Mouse (Mus musculus) ES-E14 (cell line): ENCODE measurements around the gene Mbd5. TPM values are rescaled to one million over a fixed set of nuclear protein-coding genes. Genes with fewer than 3 reads are reported as not detected.

Source experiments
- DNase-seq: peaks from one replicate; pipeline ENCODE4 v3.0.0-alpha.2; 2013; ENCODE audit warnings: low read depth, low spot score
- H3K27ac ChIP-seq: 2 replicates; pipeline ENCODE4 v1.5.1; 2012; ENCODE audit warnings: low read depth, mild to moderate bottlenecking, low read length, moderate library complexity, mixed read lengths; ENCODE audit not compliant: poor library complexity, insufficient read depth, severe bottlenecking
- H3K36me3 ChIP-seq: 2 replicates; pipeline ENCODE4 v1.6.1; 2012; ENCODE audit warnings: mild to moderate bottlenecking, low read length, moderate library complexity, mixed read lengths; ENCODE audit not compliant: control insufficient read depth, poor library complexity, insufficient read depth, severe bottlenecking
- H3K4me1 ChIP-seq, 2 experiments: fragments of 150-350 bp in 1 of 2; sonication (generic) in 1 of 2; 2 replicates each; pipeline ENCODE4 v1.6.1; 2012; ENCODE audit warnings: low read length in 2 of 2, mild to moderate bottlenecking in 1 of 2, mixed read lengths in 1 of 2; ENCODE audit not compliant: control insufficient read depth in 2 of 2, insufficient read depth in 2 of 2, poor library complexity in 1 of 2
- H3K4me3 ChIP-seq, 2 experiments: fragments of 150-350 bp in 1 of 2; sonication (generic) in 1 of 2; 2 replicates each; pipeline ENCODE4 v1.5.1; 2012; ENCODE audit warnings: low read length in 2 of 2, low read depth in 1 of 2, mild to moderate bottlenecking in 1 of 2, mixed read lengths in 1 of 2; ENCODE audit not compliant: insufficient read depth in 1 of 2, poor library complexity in 1 of 2, severe bottlenecking in 1 of 2
- H3K9ac ChIP-seq: 2 replicates; pipeline ENCODE4 v1.6.1; 2012; ENCODE audit warnings: low read depth, mild to moderate bottlenecking, low read length, mixed read lengths; ENCODE audit not compliant: poor library complexity, insufficient read depth, severe bottlenecking
- H3K9me3 ChIP-seq: fragments of 150-350 bp; sonication (generic); 2 replicates; pipeline ENCODE4 v1.6.1; 2012; ENCODE audit warnings: low read depth, mild to moderate bottlenecking, low read length; ENCODE audit not compliant: control insufficient read depth, insufficient read depth
- CHD2 ChIP-seq: IDR thresholded peaks from 2 replicates; pipeline ENCODE4 v1.6.1; 2014; ENCODE audit warnings: mild to moderate bottlenecking, low read depth, low read length, inconsistent platforms
- HCFC1 ChIP-seq: IDR thresholded peaks from 2 replicates; pipeline ENCODE4 v1.6.1; 2012; ENCODE audit warnings: low read length, inconsistent platforms, borderline replicate concordance; ENCODE audit not compliant: insufficient read depth
- MAFK ChIP-seq: IDR thresholded peaks from 2 replicates; pipeline ENCODE4 v1.6.1; 2014; ENCODE audit warnings: mild to moderate bottlenecking, low read depth, low read length, inconsistent platforms; ENCODE audit not compliant: insufficient read depth
- ZC3H11A ChIP-seq: IDR thresholded peaks from 2 replicates; pipeline ENCODE4 v1.6.1; 2012; ENCODE audit warnings: low read depth, mild to moderate bottlenecking, inconsistent platforms, low read length, borderline replicate concordance
- ZNF384 ChIP-seq: IDR thresholded peaks from 2 replicates; pipeline ENCODE4 v1.6.1; 2012; ENCODE audit warnings: low read depth, low read length, inconsistent platforms
- in situ Hi-C, 2 experiments: fragments of 600-800 bp; cut with MboI; formaldehyde crosslinking; loops; one replicate each; pipeline ENCODE4 v1.15.1; 2025; ENCODE audit warnings: low sequenced_read_pairs in 2 of 2, inconsistent platforms in 1 of 2; ENCODE audit not compliant: unreplicated experiment in 2 of 2
- total RNA-seq: library from RNA; depleted of rRNA; stranded (reverse); fragments of 300-350 nt; gene quantifications from 2 replicates; pipeline ENCODE4 v1.2.3, GENCODE M21; 2012

Mbd5 gene
- total RNA-seq, 1 experiment, result 12.3 TPM

GRCm38 (mm10) chr2:48935058-48935457 lies 14.2 kb upstream of the Mbd5 start:
- H3K9ac ChIP-seq, result no peak overlapping the region
- no peak for DNase-seq
- no peak overlapping the region for H3K4me3 ChIP-seq
- no peaks in the 10 kb centered on the region for H3K4me1 ChIP-seq
- H3K36me3 ChIP-seq, result peaks cover 3% of the 10 kb centered on the region; the same call in 1 of the 2 replicates
- no peak overlapping the region for H3K27ac ChIP-seq
- no peak for TF ChIP-seq ZC3H11A
- no peak for TF ChIP-seq ZNF384
- TF ChIP-seq MAFK, result no peak
- TF ChIP-seq HCFC1, result no peak
- TF ChIP-seq CHD2, result no peak
- in situ Hi-C loops, result no loop called here
- no peaks in the 10 kb centered on the region for H3K9me3 ChIP-seq

DNA sequence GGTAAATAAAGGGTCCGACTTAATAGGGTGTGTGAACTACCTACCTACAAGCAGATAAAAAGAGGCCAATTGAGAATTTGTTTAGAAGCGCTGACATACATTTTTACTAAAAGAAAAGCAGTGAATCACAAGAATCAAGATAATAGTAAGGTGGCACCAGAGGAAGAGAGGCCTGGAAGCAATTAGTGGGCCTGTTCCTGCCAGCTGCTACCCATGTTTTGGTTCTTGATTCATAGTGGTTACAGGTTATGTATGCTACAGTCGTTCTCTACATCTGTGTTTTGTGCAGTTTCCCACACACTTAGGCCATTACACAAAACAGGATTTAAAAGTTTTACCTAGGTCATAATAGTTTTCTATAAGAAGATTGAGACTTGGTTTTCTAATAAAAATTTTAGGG lies 1.5 kb upstream of the Mbd5 start:
- no peak for DNase-seq
- H3K27ac ChIP-seq, result no peak overlapping the region

GRCm38 (mm10) chr2:48949743-48950251 lies 489 bp downstream of the Mbd5 start:
- peak overlapping the region; percentile 95 for H3K9ac ChIP-seq
- H3K27ac ChIP-seq, result peak overlapping the region; percentile 70
- no peaks in the 10 kb centered on the region for H3K36me3 ChIP-seq
- in situ Hi-C loops, result no loop called here
- H3K4me3 ChIP-seq, result peak overlapping the region; percentile 94 to 98
- no peaks in the 10 kb centered on the region for H3K9me3 ChIP-seq
- no peak for TF ChIP-seq HCFC1
- no peak for TF ChIP-seq ZC3H11A
- TF ChIP-seq MAFK, result no peak
- TF ChIP-seq CHD2, result no peak
- no peak for TF ChIP-seq ZNF384
- peak; percentile 30 for DNase-seq
- peaks cover 0 to 3% of the 10 kb centered on the region in 2 experiments; a peak in 1 of 4 replicates for H3K4me1 ChIP-seq

More for the DNA sequence above, 1.5 kb upstream of the Mbd5 start:
- Histone ChIP-seq H3K36me3 (no peaks in the 10 kb centered on the region), H3K9me3 (no peaks in the 10 kb centered on the region), H3K4me3 (peak overlapping the region; percentile 21 to 96; a peak in 3 of 4 replicates), H3K9ac (no peak overlapping the region), H3K4me1 (peaks cover 0 to 3% of the 10 kb centered on the region in 2 experiments; a peak in 1 of 4 replicates)
- in situ Hi-C loops, result no loop called here
- TF ChIP-seq ZNF384, result no peak
- no peak for TF ChIP-seq HCFC1
- TF ChIP-seq ZC3H11A, result no peak
- no peak for TF ChIP-seq MAFK
- no peak for TF ChIP-seq CHD2

GRCm38 (mm10) chr2:48950252-48950315 lies 776 bp downstream of the Mbd5 start, which contains the start of gene Orc4:
Gene Orc4 (minus strand): TSS chr2:48950277.
- H3K9me3 ChIP-seq, result no peaks in the 10 kb centered on the region
- no peak for TF ChIP-seq MAFK
- TF ChIP-seq ZC3H11A, result no peak
- TF ChIP-seq ZNF384, result no peak
- TF ChIP-seq HCFC1, result no peak
- no peak for TF ChIP-seq CHD2
- H3K4me1 ChIP-seq, result peaks cover 0 to 3% of the 10 kb centered on the region in 2 experiments; a peak in 1 of 4 replicates
- in situ Hi-C loops, result no loop called here
- H3K4me3 ChIP-seq, result peak within 1 kb of the TSS; percentile 96 to 98
- no peaks in the 10 kb centered on the region for H3K36me3 ChIP-seq
- peak within 1 kb of the TSS; percentile 70 for H3K27ac ChIP-seq
- no peak for DNase-seq
- peak within 1 kb of the TSS; percentile 95 for H3K9ac ChIP-seq

DNA sequence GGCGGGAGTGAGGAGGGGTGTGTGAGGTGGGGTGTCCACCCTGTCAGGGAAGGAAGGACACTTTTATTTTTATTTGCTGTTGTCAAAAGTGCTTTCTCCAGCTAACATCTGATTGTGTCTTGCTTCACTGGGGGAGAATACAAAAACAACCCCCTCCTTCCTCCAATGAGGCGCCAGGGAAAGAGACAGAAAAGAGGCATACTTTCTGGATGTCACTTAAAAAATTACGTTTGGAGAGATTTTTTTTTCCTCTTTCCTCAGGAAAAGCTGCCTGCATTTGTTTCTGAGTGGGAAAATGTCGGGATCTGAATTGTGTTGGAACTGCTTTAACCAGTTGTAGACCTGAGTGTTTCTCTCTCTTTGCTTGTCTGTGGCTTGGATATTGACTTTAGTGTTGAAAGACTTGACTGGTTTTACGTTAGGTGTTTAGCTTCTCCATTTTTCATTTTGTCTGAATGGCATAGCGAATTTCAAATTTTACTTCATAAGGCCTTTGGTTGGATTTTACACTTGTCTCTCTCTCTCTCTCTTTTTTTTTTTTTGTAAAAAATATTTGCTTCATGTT lies 1.1 kb downstream of the Mbd5 start:
- Histone ChIP-seq H3K4me1 (peaks cover 0 to 3% of the 10 kb centered on the region in 2 experiments; a peak in 1 of 4 replicates), H3K9ac (peak overlapping the region; percentile 38; the same call in 1 of the 2 replicates), H3K27ac (peak overlapping the region; percentile 70; the same call in 1 of the 2 replicates), H3K4me3 (peak overlapping the region; percentile 94 to 98), H3K9me3 (no peaks in the 10 kb centered on the region), H3K36me3 (no peaks in the 10 kb centered on the region)
- TF ChIP-seq MAFK (no peak), CHD2 (no peak), HCFC1 (no peak), ZC3H11A (no peak), ZNF384 (no peak)
- DNase-seq, result no peak
- in situ Hi-C loops, result no loop called here
